22 mouse cellular contexts compared by ENCODE assay signal in the genomic region with DNA sequence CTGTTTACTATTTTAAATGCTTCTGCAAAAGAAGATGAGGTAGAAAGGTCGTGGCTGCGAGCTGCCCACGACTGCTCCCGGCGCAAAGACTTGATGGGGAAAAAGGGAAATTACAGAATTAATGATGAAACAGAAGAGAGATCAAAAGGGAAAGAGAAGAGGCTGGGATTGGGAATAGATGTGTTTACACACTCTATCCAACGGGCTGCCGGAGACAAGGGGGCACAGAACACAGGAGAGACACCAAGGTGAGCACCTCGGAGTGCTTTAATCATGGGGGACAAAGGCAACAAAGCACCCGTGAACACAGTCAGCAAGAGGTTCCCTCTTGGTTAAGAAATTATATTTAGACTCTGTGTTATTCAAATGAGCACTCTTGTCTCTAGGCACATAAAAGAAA.
DNase-seq lines count a peak whose midpoint lies in the region; ATAC-seq and TF ChIP-seq lines count a peak whose summit lies in the region.
"Had no signal": no experiment of that assay in that cellular context is flagged by ENCODE, and none has a peak within 500 bp of the region (broad histone marks: within the 10 kb centered on the region; RNA-seq: fewer than 3 reads in every experiment).

No protein-coding gene starts in this region.

- WGBS in forebrain, postnatal 0 days: 69% methylated on average over 9 of the region's 9 CpGs
- 82% methylated on average over 9 of the region's 9 CpGs for WGBS in forebrain, embryonic 16.5 days
- WGBS in midbrain, embryonic 10.5 days: 87% methylated on average over 9 of the region's 9 CpGs
- 56% methylated on average over 9 of the region's 9 CpGs for WGBS in midbrain, embryonic 15.5 days
- WGBS in intestine, postnatal 0 days: 77% methylated on average over 9 of the region's 9 CpGs

- no peak for DNase-seq in forebrain, postnatal 0 days
- no peak for DNase-seq in midbrain, embryonic 10.5 days (ENCODE audit: low spot score)
- no peak for DNase-seq in testis, postnatal 14 days (ENCODE audit: low spot score)
- DNase-seq: adrenal gland, adult 2 months; adrenal gland, postnatal 25 days; cerebellum, adult 18-20 months; cerebellum, adult 9-11 months; cerebellum, postnatal 36 days; gastrocnemius, postnatal 36 days; heart, adult 11 months; heart, postnatal 36 days had no signal

- H3K27me3 ChIP-seq in forebrain, postnatal 0 days (ENCODE audit: insufficient read depth, low read length): no peaks in the 10 kb centered on the region
- no peaks in the 10 kb centered on the region for H3K27me3 ChIP-seq in forebrain, embryonic 16.5 days (replicated peaks; ENCODE audit: control insufficient read depth, insufficient read depth, low read length)
- peaks cover 5% of the 10 kb centered on the region; the same call in 1 of the 2 replicates for H3K27me3 ChIP-seq in midbrain, embryonic 10.5 days (ENCODE audit: low read depth, poor library complexity, severe bottlenecking)
- no peaks in the 10 kb centered on the region for H3K27me3 ChIP-seq in midbrain, embryonic 15.5 days (replicated peaks)
- H3K27me3 ChIP-seq in intestine, postnatal 0 days (replicated peaks; ENCODE audit: control insufficient read depth, insufficient read depth, low read length): no peaks in the 10 kb centered on the region
- H3K27me3 ChIP-seq: embryonic facial prominence, embryonic 15.5 days; forebrain, embryonic 12.5 days; heart, embryonic 13.5 days; hindbrain, embryonic 12.5 days; Patski had no signal

- no peak for ATAC-seq in forebrain, postnatal 0 days
- ATAC-seq in forebrain, embryonic 16.5 days: no peak
- no peak for ATAC-seq in midbrain, embryonic 15.5 days (replicated peaks)
- ATAC-seq in intestine, postnatal 0 days: no peak
- ATAC-seq in erythroblast, adult 5-6 weeks (replicated peaks; ENCODE audit: low FRiP score, poor library complexity, severe bottlenecking): no peak
- ATAC-seq: activated CD4-positive, CD25-positive, alpha-beta regulatory T cell, adult 4 months; hindbrain, postnatal 0 days; Patski had no signal

- no peaks in the 10 kb centered on the region for H3K36me3 ChIP-seq in forebrain, postnatal 0 days (ENCODE audit: insufficient read depth)
- H3K36me3 ChIP-seq in forebrain, embryonic 16.5 days (ENCODE audit: control insufficient read depth, insufficient read depth): no peaks in the 10 kb centered on the region
- H3K36me3 ChIP-seq in midbrain, embryonic 10.5 days: no peaks in the 10 kb centered on the region
- no peaks in the 10 kb centered on the region for H3K36me3 ChIP-seq in midbrain, embryonic 15.5 days (replicated peaks)
- H3K36me3 ChIP-seq in intestine, postnatal 0 days (ENCODE audit: control insufficient read depth, insufficient read depth): no peaks in the 10 kb centered on the region
- H3K36me3 ChIP-seq: embryonic facial prominence, embryonic 15.5 days; forebrain, embryonic 12.5 days; heart, embryonic 13.5 days; hindbrain, embryonic 12.5 days had no signal

- no peak overlapping the region for H3K4me2 ChIP-seq in forebrain, postnatal 0 days (ENCODE audit: low read depth)
- no peak overlapping the region for H3K4me2 ChIP-seq in forebrain, embryonic 16.5 days (ENCODE audit: low read length)
- no peak overlapping the region for H3K4me2 ChIP-seq in midbrain, embryonic 15.5 days
- no peak overlapping the region for H3K4me2 ChIP-seq in intestine, postnatal 0 days (replicated peaks; ENCODE audit: low read depth)
- H3K4me2 ChIP-seq: embryonic facial prominence, embryonic 15.5 days; forebrain, embryonic 12.5 days; heart, embryonic 13.5 days; hindbrain, embryonic 12.5 days had no signal

- H3K9ac ChIP-seq in forebrain, postnatal 0 days: no peak overlapping the region
- no peak overlapping the region for H3K9ac ChIP-seq in forebrain, embryonic 16.5 days (replicated peaks; ENCODE audit: low read depth, low read length)
- H3K9ac ChIP-seq in midbrain, embryonic 15.5 days: no peak overlapping the region
- H3K9ac ChIP-seq in intestine, postnatal 0 days (ENCODE audit: low read depth, low read length): no peak overlapping the region
- H3K9ac ChIP-seq: embryonic facial prominence, embryonic 15.5 days; forebrain, embryonic 12.5 days; heart, embryonic 13.5 days; hindbrain, embryonic 12.5 days had no signal

- H3K9me3 ChIP-seq in forebrain, postnatal 0 days (ENCODE audit: low read length): no peaks in the 10 kb centered on the region
- no peaks in the 10 kb centered on the region for H3K9me3 ChIP-seq in forebrain, embryonic 16.5 days (ENCODE audit: control insufficient read depth, low read length)
- H3K9me3 ChIP-seq in midbrain, embryonic 10.5 days (replicated peaks): no peaks in the 10 kb centered on the region
- no peaks in the 10 kb centered on the region for H3K9me3 ChIP-seq in midbrain, embryonic 15.5 days
- H3K9me3 ChIP-seq in intestine, postnatal 0 days (ENCODE audit: control insufficient read depth): no peaks in the 10 kb centered on the region
- H3K9me3 ChIP-seq: embryonic facial prominence, embryonic 15.5 days; forebrain, embryonic 12.5 days; heart, embryonic 13.5 days; hindbrain, embryonic 12.5 days had no signal

- H3K27ac ChIP-seq in forebrain, postnatal 0 days (ENCODE audit: low read depth, low read length): 0 out of 2 replicates have a peak overlapping the region, but pooled peaks have one; percentile 35
- no peak overlapping the region for H3K27ac ChIP-seq in forebrain, embryonic 16.5 days (ENCODE audit: low read length)
- peak overlapping the region; percentile 10; the same call in 1 of the 2 replicates for H3K27ac ChIP-seq in midbrain, embryonic 10.5 days (replicated peaks)
- H3K27ac ChIP-seq in midbrain, embryonic 15.5 days: peak overlapping the region; percentile 53; the same call in 1 of the 2 replicates
- H3K27ac ChIP-seq in intestine, postnatal 0 days (ENCODE audit: low read depth, low read length): no peak overlapping the region
- H3K27ac ChIP-seq: embryonic facial prominence, embryonic 15.5 days; forebrain, embryonic 12.5 days; heart, embryonic 13.5 days; hindbrain, embryonic 12.5 days; hindbrain, postnatal 0 days had no signal

- peaks cover 4% of the 10 kb centered on the region; the same call in 1 of the 2 replicates for H3K4me1 ChIP-seq in forebrain, postnatal 0 days (ENCODE audit: insufficient read depth)
- no peaks in the 10 kb centered on the region for H3K4me1 ChIP-seq in forebrain, embryonic 16.5 days (replicated peaks; ENCODE audit: control insufficient read depth, insufficient read depth, low read length)
- peaks cover 8% of the 10 kb centered on the region; the same call in 1 of the 2 replicates for H3K4me1 ChIP-seq in midbrain, embryonic 10.5 days
- peaks cover 8% of the 10 kb centered on the region; the same call in 1 of the 2 replicates for H3K4me1 ChIP-seq in midbrain, embryonic 15.5 days
- no peaks in the 10 kb centered on the region for H3K4me1 ChIP-seq in intestine, postnatal 0 days (replicated peaks; ENCODE audit: control insufficient read depth, insufficient read depth, low read length)
- H3K4me1 ChIP-seq: forebrain, embryonic 12.5 days had no signal

- no peak for TF ChIP-seq CTCF in forebrain, postnatal 0 days (IDR thresholded peaks at IDR 0.05; ENCODE audit: low read depth)
- no peak for TF ChIP-seq CTCF in intestine, postnatal 0 days (IDR thresholded peaks at IDR 0.05; ENCODE audit: low read depth)

- H3K4me3 ChIP-seq in forebrain, postnatal 0 days (ENCODE audit: low read depth, low read length): no peak overlapping the region
- H3K4me3 ChIP-seq in forebrain, embryonic 16.5 days (replicated peaks; ENCODE audit: low read length): no peak overlapping the region
- no peak overlapping the region for H3K4me3 ChIP-seq in midbrain, embryonic 10.5 days
- no peak overlapping the region for H3K4me3 ChIP-seq in midbrain, embryonic 15.5 days
- no peak overlapping the region for H3K4me3 ChIP-seq in intestine, postnatal 0 days (ENCODE audit: low read depth, low read length)
- H3K4me3 ChIP-seq: embryonic facial prominence, embryonic 15.5 days; forebrain, embryonic 12.5 days; heart, embryonic 13.5 days; hindbrain, embryonic 12.5 days had no signal

Comparison
In these comparisons a context has a peak if more than half of its experiments do, and no peak if none do; other contexts are left out.
1. H3K27ac ChIP-seq: peak in forebrain, postnatal 0 days (single experiment), midbrain, embryonic 10.5 days (single experiment) and midbrain, embryonic 15.5 days (single experiment); none in forebrain, embryonic 16.5 days (single experiment) and intestine, postnatal 0 days (single experiment).